Mouse (Mus musculus) cerebellum, postnatal 4 days (tissue): ENCODE measurements around the gene Tmem209.

Source experiments
- DNase-seq, 2 experiments: peaks; one replicate each; pipeline ENCODE4 v3.0.0; 2022; ENCODE audit warnings: low spot score in 2 of 2, mixed read lengths in 1 of 2

The Tmem209 gene

DNA sequence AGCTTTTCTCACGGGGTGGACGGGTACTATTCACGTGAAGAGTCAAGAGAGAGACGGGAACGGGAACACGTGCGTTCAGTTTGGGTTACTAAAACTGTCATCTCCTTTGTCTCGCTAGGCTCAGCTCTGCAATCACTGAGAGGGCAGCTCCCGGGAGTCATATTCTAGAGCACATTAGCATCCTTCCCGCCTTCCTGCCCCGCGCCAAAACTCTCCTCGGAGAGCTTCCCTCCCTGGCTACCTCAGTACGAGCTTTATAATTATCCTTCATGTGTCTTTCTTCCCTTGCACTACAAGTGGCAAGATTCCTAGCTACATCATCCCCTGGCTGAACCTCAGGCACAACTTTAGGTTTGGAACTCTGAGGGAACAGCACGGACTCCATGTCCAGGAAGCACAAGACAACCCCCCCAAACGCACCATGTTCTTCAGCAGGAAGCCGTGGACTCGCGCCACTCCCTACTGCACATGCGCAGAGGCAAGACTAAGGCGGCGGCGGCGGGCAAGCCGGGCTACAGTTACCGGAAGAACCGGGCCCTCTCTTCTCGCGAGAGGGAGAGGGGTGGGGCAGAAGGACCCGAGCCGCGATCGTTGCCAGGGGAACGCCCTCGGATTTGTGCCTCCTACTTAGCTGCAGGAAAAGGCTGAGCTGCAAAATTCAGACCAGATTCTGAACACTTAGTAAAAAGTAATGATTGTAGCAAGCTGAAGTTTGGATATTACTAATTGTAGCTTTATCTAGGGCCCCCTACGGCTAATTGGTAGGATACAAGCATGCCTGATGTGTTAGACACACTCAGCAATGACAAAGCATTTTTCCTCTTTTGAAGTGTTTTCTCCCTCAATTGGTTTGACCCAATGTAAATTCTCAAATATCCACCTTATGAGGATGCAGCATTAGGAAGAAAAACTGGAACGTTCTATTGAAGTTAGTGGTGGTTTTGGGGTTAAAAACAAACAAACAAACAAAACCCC is at the start of gene Tmem209, which contains the start of gene Ssmem1:
Tmem209 (minus strand) TSS at position 519 of the 975 bp plus-strand sequence.
Ssmem1 (plus strand) TSS at position 585 of the 975 bp plus-strand sequence.
- DNase-seq, result peak; percentile 97

DNA sequence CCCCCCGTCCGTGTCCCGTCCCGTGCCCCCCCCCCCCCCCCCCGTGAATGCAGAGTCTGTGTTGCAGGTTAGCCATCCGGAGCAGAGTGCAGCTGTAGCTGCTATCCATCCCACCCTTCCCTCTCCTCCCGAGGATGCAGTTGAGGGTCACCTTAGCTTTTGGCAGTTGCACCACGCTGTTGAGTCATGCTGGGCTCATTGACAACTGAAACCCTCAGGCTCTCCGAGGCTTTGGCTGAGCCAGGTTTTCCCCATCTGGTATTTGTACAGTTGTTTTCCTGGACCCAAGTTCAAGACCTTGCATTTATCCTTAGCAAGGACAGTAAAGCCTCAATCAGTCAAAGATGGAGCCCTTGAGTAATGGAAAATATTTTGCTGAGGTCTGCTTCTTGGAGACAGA is 46.5 kb upstream of the Tmem209 start:
- DNase-seq, result no peak

DNA sequence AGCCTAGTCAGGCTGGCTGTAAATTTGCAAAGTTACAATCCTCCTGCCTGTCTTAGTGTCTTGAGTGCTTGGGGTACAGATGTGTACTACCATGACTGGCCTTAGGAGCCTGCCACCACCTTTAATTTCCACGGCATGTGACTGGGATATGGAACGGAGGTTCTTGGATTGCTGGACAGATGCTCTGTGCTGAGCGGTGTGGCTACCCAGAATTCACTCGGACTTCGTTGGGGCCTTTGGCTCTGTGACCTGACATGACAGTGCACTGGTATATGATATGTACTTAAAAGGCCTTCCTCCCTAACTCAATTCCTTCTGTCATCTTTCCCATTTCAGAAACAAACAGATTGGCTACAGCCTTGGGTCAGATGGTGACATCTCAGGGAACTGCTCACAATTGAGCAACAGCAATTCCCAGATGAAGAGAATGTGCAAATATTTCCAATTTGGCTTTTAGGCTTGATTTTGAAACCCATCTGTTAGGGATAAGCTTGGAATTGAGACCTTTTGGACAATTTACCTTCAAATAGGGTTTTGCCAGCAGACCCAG is 45.1 kb upstream of the Tmem209 start:
- no peak for DNase-seq

DNA sequence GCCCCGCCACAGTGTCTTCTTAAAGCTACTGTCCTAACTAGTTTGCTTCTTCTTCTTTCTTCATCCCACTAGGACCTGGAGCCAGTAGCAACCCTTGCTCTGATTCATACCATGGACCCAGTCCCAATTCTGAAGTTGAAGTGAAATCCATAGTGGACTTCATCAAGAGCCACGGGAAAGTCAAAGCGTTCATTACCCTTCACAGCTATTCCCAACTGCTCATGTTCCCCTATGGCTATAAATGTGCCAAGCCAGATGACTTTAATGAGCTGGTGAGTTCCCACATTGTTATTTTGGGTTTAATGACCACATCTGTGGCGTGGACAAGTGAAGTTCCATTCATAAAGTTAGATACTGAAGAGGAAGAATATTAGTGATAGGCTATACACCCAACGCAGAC is 44.5 kb upstream of the Tmem209 start:
- no peak for DNase-seq

DNA sequence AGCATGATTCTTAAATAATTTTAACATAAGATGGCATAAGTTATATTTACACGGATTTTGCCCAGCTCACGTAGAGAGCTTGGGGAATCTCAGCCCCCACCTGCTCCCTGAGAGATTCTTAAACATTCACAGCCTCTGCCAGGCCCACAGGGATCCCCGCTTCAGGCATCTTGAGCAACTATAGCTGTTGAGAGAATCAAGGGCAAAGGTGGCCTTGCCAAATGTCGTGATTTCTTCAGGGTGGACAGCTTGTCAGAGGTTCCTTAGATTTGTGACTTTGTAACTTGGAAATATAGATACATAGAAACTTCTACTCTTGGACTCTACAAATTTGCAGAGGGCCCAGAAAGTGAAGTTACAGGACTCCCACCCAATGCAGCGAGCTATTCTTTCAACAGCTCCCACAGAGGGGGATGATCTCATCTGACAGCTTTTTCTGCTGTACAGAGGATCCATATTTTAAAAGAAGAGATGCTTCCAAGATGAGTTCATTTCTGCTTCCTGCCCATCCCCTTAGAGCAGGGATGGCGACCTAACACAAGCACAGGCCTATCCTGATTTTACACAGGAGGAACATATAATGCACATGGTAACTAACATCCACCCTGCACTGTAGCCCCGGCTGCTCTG is 43.9 kb upstream of the Tmem209 start:
- no peak for DNase-seq

DNA sequence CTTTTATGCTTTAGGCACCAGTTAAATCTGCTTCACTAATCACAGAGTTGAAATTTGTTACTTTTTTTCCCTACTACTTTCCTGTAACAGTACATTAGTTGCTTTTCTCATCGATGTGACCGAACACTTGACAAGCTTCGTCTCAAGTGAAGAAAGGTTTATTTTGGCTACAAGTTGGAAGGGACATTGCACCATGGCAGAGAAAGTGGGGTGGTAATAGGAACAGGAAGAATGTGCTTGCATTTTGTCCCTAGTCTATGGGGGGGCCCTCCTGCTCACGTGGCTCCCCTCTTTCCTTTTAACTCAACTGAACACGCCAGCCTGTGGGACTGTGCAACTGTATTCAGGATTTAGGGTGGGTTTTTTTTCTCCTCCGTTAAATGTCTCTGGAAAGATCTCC is 43.0 kb upstream of the Tmem209 start:
- DNase-seq, result no peak

DNA sequence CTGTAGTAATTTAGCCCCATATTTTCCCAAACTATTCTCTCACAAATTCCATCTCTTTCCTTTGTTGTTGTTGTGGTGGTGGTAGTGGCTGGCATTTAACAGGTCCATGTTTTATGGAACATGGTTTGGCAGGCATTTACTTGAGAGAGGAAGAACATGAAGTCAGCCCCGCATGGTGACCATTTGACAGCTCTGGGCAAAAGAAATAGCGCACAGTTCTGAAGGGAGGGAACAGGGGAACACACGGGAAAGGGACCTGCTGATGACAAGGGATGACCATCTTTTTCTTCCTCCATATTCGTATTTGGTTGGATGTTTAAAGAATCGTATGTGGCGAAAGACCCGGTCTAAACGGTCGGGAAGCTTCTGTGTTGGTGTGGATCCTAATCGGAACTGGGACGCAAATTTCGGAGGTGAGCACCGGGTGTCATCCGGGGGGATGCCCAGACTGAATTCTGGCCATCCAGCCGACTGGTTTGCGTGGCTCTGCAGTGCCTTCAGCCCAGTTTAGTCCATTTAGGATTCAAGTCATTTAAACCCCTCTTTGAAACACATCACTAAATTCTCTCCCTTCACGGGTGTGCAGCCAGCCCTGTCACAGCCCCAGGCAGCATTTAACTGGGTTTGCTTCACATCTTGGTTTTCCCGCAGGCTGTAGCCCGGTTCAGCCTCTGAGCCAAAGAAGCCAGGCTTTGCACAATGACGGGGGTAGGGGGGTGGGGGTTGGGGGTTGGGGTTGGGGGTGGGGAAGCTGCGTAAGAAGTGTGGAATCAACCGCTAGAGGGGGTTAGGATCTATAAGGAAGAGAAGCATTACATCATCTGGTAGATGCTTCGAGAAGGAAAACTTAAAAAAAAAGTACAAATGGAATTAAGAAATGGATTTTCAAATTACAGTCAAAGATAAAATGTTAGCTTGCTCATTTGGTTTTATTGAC is 42.3 kb upstream of the Tmem209 start:
- peak in 1 of 2 experiments; percentile 58 for DNase-seq

DNA sequence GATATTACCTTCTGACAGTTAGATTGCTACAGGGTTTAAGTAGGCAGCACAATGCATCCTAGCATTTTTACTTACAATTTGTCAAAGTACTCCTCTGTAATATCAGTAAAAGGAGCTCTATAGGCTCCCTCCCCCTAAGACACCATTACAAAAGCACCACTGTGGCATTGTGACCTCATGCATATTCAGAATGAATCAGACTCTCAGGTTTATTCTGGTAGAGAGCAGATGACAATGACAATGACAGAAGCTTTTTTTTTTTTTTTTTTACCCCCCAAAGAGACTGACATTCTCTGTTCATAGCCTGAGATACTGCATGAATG is 41.6 kb upstream of the Tmem209 start:
- DNase-seq, result no peak

DNA sequence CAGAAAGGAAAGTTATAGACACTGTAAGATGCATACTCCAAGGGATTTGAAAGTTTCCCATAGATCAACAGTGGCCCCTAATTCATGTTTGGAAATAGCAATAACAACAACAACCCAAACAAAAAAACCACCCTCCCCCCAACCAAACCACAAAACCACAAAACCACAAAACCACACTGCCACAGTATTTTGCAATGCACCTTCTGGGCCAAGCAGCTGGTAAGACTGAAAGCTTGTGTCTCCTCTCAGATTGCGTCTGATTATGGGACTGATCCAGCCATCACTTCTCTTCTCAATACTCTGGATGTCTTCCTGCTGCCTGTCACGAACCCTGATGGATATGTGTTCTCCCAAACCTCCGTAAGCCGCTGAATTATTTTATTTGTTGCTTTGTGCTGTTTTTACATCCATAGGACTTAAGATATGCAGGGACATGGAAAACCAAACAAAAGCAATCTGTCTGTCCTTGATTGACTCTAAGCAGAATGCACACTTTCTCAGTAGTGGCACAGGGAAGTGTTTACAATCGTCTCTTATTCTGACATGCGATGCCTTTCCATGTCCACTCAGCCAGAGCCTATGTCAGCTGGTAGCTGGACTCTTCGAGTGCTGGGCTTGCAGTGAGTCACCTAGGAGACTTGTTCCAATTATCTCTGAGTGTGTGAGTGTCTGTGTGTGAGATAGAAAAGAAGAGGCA is 41.1 kb upstream of the Tmem209 start:
- DNase-seq, result no peak

DNA sequence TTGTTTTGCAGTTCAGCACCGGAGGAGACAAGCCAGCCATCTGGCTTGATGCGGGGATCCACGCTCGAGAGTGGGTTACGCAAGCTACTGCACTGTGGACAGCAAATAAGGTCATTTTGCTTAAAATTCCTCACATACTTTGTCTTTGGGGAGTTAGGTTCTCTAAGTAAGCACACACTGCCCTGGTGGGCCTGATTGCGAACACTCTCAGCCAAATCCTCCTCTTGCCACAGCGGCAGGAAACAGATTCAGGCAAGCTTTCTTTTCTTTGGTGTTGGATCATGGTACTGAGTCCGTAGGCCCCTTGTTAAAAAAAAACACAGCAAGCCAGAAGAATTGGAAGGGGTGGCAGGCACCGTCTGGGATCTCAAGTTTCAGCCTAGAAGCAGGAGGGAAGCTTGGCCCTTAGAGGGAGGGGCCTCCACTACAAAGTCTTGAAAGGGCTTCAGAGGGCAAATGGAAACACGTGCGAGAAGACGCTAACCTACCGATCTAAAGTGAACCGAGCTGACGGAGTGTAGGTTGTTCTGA is 39.7 kb upstream of the Tmem209 start:
- no peak for DNase-seq

DNA sequence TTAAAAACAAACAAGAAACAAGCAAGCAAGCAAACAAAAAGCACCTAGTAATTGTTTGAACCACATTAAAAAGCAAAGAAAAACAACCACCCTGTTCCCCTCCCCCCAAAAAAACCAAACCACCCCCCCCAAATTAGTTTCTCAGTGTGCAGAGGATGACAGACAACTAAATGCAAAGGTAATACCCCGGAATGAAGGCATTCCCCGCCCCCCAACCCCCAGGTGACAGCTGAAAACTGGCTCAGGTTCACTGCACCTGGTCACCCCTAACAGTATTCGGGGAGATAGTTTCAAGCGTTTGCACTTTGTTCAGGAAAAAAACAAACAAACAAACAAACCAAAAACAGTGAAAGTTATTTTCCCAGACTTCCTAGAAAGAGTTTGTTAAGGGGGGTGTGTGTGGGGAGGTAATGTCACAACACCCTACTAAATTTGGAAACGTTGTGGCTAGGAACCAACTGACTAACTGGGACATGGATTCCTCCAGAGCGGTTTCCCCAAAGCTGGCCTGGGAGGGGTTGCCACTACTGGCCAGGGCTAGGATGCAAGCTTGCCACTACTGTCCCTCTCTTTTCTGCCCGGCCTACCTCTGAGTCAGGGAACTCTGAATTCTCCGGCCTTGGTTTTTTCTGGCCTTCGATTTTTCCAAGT is 38.2 kb upstream of the Tmem209 start:
- no peak for DNase-seq

DNA sequence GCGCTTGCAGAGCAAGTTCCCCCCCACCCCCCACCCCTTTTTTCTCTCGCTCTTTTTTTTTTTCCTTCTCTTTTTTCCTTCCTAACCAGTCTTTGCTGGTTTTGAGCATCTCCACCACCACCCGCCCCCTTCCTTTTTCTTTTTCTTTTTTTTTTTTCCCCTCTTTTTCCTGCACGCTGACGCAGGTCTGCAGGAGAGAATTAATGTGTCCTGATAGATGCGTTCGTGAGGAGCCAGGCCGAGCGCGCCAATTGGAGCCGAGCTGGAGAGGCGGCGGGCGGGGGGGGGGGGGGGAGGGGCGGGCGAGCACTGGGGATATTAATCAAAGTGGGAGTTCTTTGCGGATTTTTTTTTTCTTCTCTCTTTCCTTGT is 37.7 kb upstream of the Tmem209 start:
- DNase-seq, result peak in 1 of 2 experiments; percentile 52

DNA sequence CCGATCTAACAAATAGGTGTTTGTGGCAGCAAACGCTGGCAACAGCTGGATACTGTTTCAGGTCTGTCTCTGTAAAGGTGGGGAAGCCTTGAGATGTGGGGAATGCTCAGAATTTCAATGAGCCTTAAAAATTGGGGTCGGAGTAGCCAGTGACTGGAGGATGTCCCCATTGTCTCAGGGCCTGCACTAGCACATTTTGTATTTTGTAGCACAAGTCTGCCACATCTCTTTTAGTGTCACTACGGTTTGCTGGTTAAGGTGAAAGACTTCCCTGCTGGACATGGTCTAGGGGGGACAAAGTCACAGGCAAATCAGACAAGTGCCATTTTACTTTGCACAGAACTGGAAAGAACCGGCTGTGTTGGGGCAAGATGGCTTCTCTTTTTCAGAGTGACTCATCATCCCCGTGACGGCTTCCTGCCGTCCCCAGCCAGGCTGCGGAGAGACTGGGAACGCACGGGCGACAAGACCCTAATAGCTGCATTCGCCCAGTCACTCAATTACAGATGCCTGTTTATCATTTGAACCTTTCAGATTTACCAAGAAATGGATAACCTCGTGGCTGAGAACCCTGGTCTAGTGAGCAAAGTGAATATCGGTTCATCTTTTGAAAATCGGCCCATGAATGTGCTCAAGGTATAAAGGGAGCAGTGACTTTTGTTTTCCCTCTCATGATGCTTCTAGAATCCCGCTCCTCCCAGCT is 37.1 kb upstream of the Tmem209 start:
- DNase-seq, result peak in 1 of 2 experiments; percentile 44

DNA sequence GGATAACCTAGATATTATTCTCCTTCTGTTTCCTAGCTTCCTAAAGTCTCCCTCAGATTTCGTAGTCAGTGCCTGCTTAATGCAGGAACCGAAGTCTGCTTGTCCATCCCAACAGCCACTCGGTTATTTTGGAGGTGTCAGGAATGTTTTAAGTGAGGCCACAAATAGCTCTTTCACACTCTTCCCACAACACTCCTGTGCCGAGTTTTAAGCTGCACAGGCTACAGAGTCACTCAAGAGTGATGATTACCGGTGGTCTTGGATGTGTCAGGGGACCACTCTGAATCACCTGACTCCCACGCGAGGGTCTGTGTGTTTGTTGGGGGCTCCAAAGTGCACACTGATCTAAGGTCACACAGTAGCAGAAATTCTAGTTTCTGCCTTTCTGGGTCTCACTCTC is 36.1 kb upstream of the Tmem209 start:
- DNase-seq, result no peak

DNA sequence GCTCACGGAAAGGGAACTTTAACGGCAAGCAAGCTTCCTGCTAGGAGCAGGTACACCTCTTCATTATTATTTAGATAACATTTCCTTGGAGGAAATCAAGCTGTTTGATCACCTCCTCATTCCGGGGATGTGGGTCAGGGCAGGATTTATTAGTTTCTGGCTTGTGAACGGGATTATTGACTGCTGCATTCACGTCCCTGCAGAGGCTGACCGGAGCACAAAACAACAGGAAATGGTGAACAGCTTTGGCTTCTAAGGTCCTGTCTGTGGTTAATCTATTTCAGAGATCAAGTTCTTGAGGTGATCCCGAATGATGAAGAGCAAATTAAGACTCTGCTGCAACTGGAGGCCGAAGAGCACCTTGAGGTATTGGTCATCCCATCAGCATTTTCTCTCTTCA is 34.3 kb upstream of the Tmem209 start:
- DNase-seq, result no peak

DNA sequence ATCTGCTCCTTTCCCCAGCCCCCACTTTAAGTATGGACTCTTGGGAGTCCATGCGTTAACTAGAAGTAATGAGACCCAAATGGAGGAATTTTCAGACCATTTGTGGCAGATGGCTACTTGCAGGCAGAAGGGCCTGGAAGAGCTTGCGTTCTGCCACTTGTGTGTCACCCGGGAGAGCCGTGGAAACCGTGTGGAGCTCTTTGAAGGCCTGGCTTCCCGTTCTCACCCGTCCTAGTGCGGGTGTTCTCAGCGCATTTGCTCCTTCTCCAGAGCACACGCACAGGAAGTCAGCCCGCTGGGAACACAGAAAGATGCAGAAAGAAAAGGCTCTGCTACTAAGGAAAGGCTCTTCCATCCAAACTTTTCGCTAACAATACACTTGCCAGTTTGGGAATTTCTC is 33.5 kb upstream of the Tmem209 start:
- no peak for DNase-seq

DNA sequence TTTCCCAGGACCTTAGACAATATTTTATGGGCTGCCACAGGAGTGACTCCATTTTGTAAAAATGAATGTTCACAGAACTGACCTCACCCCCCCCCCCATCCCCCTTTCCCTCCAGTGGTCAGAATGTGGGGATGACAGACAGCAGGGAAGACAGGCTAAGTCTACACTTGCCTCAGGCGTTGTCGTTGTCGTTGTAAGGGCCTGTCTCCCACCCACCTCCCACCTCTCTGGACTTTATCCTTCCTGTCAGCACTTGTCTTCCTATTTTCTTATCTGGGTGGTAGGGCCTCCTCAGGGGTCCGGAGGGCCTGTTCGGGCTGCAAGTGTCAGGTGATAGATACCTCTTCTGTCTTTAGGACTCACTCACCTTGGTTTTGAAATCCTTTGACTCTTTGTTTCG is 32.7 kb upstream of the Tmem209 start:
- DNase-seq, result no peak

DNA sequence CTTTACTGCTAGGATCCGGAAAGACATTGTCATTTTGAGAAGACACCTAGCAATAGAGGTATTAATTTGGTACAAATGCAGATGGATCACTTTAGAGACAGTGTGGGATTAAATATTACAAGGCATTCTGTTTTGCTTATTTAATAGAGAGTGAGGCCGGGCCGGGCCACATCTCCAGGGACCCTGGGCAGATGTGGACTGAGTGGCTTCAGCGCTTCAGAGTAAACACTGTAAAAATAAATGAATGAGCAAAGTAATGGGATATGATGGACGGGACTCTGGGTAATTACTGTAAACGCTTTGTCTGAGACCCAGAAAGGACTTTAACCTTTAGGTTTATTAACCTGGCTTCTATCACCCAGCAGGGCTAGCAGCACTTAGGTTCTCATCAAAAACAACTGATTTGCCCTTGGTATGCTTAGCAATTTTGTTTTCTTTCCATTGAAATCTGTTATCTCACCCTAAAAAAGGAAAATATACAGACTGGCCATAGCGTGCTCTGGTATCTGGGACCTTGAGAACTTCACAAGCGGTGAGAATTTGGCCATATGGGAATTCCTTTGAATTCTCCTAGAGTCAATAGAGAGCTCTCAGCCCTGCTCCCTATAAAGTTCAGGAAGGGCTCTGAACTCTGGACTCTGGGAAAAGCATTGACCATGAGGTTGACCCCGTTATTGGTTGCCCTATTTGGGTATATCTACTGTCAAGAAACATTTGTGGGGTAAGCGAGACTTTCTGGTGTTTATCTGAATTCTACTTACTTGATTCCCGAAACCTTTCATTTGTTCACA is 31.6 kb upstream of the Tmem209 start, which contains the start of gene Cpa2:
Cpa2 (plus strand) TSS at position 574 of the 791 bp plus-strand sequence.
- DNase-seq, result no peak

DNA sequence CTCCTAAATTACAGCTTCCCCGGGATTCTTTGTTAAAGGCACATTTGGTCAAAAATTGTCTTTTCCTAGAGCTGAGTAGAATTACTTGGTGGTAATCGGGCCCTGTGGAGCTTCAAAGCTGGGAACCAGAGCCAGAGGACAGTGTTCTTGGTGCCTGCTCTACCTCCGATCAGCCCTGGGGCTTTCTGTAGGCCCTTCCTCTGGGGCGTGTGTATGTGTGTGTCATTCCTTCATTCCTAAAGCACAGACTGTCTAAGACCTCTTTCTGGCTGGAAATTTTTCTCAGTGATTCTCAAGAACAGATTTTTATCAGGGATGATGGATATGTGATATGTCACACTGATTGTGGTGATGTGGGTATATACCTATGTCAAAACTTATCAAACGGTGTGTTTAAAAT is 29.2 kb upstream of the Tmem209 start:
- no peak for DNase-seq
